Mouse (Mus musculus) cerebellum, postnatal 4 days (tissue): ENCODE measurements around the gene Npnt.

Experiments used
- DNase-seq, 2 experiments: peaks; one replicate each; pipeline ENCODE4 v3.0.0; 2022; ENCODE audit warnings: low spot score in 2 of 2, mixed read lengths in 1 of 2

The Npnt gene

DNA sequence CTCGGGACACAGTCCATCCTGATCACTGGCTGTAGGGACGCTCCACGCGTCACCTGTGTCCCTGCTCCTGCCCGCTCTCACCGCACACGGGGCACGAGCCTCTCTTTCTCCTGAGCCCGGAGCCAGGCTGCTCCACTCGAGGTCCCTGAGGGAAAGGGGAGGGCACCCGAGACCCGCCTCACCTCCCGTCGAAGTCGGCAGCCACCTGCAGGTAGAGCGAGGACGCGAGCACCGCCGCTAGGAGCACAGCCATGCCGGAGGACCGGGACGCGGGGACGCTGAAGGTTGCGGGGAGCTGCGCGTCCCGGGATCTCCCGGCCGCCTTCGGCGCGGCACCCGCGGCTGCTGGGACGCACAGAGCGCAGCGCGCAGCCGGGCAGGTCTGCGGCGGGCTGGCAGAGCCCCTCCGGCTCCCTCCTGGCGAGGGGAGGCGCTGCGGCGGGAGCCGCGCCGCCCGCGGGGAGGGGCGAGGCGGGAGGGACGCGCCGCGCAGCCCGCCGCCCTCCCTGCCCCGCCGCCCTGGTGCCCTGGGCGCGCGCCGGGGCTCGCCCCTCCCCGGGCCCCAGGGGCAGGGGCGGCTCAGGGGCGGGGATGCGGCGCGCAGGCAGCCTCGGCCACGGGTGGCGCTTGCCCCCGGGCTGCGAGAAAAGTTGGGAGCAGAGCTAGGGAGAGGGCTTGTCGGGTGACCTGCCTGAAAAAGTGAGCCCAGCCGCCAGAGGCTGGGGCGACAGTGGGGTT lies at the start of gene Npnt:
Gene Npnt, minus strand, starts transcription at position 501 of the 738 bp plus-strand sequence.
- peak in 1 of 2 experiments; percentile 15 for DNase-seq

DNA sequence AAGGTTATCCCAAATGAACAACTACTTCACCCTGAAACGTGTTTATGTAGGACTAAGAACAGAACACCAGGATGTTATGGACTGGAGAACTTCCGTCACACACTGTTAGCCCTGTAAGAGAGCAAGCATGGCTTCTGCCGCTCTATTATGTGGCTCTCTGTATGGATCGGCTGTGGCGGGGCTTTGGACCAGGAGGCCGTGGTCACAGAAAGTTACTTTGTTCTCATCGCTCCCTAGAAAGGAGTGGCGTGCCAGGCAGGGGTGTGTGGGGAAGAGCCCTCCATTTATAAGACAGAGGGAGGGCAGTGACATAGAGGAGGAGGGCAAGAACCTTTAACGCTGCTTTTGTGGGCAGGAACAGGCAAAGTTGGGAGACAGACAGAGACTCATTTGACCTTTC lies 46.2 kb upstream of the Npnt start:
- DNase-seq: no peak

DNA sequence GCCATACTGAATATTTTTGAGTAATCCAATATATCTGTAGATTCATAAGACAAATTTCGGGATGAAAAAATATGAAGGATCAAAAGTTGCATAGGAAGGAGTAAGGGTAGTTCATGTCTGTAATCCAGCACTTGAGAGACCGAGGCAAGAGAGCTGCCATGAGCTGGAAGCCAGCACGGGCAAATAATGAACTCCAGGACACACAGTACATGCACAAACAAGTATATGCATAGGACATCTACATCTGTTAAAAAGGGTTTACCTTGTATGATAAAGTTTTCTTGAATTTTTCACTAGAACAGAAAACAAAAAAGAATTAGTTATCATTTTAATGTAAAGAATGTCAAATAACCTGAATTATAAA lies 45.8 kb upstream of the Npnt start:
- DNase-seq: no peak

DNA sequence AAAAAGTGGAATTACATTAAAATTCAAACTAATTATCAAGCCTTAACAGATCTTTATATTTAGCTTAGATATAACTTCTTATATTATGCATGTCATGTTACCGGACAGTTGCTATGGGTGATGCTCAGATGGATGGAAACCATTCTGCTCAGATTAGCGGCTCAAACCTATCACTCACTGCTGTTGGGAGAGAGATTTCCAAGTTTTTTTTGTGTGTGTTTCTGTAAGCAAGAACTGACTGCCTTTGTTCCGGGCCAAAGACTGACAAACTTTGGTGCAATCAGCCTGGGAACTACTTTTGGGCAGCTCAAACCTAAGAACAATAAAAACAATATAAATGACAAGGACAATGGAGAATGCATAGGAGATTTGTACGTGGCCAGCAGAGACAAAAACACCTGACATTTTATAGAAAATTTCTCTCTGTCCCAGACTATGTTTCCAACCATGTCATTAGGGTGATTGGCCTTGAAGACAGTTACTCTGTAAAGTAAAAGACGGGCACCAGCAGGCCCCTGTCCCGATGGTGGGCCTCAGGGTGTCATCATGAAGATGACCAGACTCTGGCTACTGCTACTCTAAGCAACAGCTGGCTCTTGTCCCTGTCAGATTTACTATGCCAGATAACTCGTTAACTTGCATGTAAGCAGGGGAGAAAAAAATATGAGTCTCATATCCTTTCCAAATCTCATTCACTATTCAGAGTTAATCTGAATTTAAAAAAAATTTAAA lies 45.2 kb upstream of the Npnt start:
- no peak for DNase-seq

DNA sequence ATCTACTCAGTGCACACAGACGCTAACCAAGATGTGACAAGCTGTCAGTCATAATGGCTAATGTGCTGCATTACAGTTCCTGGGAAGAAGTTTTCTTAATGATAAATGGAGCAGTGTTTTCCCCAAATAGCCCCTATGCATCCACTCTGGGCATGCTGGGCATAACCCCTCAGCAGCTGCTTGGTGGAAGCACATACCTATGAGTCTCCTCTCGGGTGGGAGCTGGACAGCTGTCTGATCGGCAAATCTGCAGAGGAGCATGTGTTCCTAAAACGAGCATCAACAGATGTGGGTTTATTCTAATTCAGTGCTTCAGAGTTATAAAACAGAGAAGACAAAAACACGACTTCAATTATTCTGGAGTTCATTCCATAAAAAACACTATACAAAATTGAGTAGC lies 36.1 kb upstream of the Npnt start:
- no peak for DNase-seq

DNA sequence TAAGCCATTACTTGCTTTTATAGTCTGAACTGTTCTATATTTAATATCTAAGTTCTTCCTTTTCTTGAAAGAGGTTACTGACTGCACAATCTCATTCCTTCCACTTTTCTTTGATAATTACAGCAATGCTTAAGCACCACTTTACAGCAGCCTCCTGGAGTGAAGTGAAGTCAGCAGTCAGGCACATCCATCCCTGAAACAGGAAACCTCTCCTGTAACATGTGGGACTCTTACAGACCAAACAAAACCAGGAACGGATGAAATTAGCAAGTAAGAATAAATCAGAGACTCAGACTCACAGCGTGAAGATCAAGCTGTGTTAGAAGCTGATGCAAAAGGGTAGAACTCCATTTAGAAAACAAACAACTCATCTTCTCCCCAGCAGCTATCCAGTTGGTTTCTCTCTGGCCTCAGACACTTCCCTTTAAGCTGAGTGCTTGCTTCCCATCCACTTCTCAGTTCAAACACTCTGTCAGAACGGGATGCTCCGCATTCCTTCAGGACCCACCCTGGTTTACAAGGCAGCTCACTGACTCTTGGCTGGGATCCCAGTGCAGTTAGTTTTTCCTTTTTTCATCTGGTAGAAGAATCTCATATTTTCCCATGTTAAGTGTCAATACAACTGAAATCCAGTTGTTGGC lies 33.9 kb upstream of the Npnt start:
- no peak for DNase-seq

DNA sequence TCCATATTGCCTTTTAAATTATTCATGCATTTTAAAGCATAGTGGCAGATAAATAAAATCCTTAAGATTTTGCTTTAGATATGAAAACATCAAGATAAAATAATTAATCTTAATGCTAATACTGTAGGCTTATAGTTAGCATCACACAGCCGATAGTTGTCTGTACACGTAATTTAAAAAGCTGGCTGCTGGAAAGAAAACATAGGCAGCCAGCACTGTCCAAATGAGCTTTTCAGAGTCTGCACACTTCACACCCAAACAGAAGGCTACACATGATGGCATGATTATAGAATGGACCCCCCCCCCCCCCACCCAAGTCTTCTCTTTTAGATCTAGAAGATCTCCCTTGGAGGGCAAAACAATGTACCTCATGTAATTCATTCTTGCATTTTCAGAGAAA lies 31.9 kb upstream of the Npnt start:
- no peak for DNase-seq

DNA sequence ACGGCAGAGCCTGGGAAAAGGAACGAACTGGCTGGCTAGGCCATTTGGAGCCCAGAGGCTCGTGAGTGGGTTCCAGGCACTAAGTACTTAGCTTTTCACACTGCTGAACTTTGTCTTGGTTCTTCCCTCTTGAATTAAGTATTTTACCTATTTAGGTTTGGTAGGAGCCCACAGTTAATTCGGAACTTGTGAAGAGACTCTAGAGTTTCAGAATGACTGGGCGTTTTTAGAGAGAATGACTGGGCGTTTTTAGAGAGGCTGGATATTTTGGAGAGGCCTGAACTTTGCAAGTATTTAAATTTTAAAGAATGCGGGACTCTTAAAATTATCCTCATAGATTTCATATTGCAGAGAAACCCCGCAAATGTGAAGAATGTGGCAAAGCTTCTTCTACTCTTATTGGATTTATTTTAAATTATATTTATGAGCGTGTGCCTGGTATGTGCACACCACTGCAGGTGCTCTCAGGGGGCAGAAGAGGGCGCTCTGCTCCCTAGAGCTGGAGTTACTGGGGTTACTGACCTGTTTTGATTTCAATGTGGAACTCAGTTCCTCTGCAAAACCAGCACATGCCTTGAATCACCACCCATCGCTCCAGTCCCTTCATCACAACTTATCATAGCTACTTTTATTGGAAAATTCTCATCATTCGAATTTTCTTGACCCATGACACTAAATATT lies 29.8 kb upstream of the Npnt start:
- DNase-seq: no peak

DNA sequence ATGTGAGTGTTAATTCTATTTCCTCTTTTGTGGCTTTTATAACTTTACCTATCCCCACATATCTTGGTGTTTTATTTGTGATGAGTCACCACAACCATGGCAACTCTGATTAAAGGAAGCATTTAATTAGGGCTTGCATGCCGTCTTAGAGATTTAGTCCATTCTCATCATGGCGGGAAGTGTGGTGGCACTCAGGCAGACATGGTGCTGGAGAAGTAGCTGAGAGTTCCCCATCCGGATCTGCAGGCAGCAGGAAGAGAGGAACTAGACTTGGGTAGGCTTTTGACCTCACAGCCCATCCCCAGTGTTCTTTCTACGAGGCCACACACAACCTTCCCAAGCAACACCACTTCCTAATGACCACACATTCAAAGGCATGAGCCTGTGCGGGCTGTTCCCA lies 16.2 kb upstream of the Npnt start:
- no peak for DNase-seq

DNA sequence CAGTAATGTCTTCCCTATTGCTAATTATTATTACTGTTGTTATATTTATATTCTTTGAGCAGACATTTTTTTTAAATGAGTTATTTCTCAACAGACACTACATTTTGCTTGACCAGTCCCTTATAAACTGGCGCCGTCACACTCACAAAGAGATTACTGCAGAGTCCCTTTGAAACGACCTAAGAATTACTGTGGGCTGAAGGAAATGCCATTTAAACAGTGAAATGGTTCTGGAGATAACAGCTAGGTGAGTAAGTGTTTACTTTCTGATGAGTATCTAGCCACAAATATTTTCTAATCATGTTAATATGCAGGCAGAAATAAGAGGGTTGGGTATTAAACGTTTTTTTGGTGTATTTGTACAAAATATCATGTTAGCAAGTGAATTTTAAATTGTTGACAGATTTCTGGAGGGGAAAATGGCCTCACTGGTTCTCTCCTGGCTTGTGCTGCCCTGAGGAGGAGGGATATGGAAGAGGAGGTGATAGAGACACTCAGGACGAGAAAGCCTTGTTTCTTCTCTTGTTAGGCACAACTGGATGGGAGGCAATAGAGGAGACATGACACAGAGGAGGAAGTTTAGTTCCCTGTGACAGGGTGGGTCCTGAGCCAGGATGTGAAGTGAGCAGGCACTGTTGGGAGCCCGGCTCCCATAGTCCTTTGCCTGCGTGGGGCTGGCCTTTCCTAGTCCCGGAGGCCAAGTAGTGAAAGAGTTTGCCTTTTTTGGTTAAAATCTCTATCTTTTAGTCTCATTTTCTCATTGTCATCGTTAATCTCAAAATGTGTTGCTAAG lies 14.8 kb upstream of the Npnt start:
- no peak for DNase-seq

DNA sequence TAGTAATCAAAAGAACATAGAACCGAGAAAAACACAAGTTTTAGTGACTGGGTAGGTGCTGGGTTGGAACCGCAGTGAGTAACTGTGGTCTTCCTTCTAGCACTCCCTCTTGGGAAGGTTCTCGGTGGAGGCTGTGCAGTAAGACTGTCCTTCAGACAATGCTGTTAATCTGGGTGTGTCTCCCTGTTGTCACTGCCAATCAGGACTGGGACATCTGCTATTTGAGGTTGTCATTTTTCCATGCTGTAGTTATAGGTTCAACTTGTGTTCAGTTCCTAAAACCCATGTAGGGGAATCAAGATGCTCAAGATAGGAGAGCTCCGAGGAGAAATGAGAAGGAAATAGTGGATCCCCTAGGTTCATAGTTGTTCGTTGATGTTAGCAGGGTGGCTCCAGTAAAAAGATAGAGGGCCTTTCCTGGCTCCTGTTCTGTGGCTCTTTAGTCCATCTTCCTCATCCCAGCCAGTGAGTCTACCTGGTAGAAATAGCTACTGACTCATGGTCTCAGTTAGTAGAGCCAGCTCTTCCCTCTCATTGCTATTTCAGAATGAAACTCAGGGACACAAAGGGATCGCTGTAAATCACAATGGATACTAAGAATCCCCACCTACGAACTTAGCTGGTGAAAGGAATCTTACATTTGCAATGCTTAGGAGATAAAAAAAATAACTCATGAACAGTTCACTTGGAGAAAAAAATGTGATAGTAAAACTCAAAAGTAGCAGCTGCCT lies 12.7 kb upstream of the Npnt start:
- no peak for DNase-seq

DNA sequence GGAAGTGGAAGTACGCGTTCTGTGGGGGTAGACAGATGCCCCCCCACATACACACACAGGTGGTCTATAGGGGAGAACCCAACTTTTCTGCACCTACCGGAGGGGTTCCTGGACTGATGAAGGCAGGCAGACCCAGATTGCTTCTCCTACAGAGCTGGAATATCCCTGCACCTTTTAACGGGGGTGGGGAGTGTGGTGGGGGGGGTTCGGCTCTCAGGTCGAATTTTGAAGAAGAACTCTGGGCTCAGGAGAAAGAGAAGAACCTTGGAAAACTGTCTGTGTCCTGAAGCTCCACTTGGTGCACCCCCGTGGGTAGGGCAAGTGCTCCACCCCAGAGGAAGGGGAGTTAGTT lies 414 bp upstream of the Npnt start:
- DNase-seq: no peak

DNA sequence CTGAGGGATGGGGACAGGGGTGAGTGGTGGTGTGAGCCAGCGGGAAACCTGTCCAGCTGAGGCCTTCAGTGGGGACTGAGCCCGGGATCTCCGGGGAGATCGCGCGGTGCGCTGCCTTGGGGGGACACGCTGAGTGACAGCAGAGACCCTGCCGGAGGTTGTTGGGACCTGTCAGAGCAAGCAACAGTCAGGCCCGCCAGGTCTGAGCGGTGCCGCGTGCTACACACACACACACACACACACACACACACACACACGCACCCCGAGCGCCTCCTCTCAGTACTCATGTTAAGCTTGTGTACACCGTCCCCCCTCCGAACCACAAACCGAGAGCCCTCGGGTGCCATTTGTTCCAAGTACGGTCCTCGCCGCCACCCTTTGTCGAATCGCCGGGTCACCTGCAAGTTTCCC lies 706 bp downstream of the Npnt start:
- no peak for DNase-seq

DNA sequence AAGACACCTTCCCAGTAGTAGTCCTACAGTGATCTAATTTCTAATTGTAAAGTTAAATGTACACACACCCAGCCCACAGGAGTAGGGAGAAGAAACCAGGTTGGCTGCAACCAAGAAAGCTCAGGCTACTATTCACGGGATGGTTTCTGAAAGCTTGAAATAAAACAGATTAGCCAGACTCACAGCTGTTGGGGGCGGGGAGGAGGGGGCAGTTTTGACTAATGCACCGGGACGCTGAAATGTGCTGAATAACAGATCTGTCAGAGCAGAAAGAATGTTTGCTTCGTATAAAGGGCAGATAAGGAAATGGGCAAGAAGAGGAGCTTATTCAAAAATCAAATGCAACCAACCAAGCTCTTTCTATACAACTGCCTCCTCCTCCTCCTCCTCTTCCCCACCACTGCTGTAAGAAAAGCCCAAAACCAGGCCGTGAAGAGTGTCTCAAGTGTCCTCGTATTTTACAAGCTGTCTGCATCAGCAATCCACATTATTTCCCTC lies 1.7 kb downstream of the Npnt start:
- DNase-seq: no peak

DNA sequence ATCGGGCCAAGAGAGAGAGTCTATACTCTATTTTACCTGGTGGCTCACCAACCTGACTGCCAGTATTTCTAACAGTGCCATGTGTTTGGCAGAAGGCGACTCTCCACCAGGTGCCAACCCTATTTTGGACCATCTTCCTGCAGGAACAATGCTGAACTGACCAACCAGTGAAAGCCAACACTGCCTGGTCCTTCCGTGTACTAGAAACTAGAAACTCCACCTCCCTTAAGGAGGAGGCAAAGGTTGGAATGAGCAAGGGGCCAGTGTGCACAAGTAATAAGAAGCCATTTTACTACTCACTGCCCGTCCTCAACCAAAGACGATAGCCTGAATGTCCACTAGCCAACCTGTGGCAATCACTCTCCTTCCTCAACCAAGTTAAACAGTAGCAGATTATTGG lies 4.0 kb downstream of the Npnt start:
- no peak for DNase-seq

DNA sequence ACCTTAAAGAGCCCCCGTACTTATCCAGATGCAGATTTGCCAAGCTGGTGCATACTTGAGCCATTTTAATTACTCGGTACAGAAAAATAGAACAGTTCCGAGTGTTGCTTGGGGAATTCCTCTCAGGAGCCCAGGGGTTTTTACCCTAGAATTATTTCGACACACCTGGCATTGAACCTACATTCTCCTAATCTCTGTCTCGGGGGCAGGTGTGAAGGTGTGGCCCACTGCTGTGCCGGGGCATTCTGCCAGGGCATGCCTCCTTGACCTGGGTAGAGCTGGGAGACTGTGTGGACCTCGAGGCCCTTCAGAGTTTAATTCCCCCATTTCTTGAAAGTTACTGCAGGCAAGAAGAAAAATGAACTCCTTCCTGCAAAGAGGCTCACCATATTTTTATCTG lies 4.4 kb downstream of the Npnt start:
- no peak for DNase-seq

DNA sequence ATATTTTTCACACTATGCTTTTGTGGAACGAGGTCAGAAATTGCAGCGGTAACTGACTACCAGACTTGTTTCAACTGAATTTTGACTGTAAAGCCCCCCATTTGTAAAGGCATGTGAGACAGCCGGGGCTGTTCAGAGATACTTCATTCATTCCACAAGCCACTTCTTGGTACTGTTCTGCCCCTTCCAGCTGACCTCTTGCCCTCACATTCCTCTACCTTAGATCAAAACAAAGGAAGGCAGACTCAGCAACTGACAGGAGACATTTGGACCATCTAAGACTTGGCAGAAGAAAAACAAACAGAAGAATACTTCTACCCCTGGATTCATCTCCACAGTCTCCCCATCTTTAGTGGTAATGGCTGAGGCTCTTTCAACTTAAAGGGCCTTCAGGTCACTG lies 5.5 kb downstream of the Npnt start:
- no peak for DNase-seq

DNA sequence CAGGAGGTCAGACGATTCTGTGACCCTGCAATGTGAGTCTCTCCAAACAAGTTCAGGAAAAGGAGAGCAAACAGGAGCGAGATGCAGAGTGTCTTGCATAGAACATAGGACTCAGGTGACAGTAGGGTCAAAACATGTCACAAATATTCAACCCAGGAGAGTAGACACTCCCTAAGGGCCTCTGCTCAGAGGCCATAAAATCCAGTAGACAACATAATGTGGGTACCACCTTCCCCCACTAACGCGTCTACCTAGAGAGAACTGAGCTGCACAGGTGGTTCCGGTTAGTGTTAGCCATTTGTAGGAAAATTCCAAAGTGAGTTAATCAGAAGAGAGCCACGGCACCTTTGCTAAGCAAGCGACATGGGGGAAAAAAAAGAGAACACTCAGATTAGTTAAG lies 5.9 kb downstream of the Npnt start:
- DNase-seq: no peak

DNA sequence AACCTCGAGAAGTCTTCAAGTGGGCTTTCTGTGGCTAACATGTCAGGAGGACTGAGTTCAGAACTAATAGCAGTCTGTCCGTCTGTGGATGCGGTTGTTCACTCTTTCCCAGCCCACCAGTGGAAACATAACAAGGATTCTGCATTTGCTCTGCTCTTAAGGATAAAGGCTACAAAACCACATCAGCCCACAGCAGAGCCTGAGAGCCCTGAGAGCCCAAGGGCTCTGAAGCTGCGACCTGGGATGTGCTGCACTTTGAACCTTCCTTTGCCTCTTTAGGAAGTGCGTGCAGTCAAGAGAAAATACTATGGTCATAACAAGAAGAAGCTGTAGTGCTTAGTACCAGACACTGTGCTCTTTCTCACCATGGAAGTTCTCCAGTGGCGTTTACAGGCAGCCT lies 7.3 kb downstream of the Npnt start:
- no peak for DNase-seq

DNA sequence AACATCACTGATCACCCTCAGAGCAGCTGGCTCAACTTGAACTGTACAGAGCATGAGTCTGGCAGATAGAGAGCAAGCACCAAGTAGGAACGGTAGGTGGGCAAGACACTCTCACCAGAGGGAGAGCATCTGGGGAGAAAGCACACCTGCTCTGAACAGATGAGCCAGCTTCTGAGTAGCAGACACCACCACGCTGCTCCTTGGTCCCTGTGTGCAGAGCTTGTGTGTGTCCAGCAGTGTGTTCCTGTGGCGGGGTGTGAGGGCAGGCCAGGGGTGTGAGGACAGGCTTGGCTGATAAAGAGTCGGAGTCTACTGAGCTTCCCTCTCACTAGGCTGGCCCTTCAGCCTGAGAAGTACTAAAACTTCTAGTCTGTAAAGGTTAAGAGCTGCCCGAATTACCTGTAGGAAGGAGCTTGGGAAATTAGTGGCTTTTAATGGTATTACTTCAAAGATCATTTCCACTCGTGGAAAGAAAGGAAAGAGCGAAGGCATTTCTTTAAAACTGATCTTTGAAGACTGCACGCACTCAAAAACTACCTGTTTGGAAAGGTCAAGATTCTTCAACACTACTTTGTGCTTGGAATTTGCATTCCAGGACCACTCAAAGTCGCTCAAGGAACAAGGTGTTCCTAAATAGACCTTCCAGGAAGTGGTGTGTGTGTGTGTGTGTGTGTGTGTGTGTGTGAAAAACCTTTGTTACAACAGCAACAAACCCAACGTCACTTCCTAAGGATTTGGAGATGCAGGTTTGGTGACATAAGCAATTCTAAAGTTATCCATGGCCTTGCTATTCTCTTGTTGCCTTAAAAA lies 9.7 kb downstream of the Npnt start:
- DNase-seq: no peak
